Mouse (Mus musculus) liver, embryonic 14.5 days (tissue): Measurements from ENCODE around the gene Magi3. TPM values are rescaled to one million over a fixed set of nuclear protein-coding genes. Genes with fewer than 3 reads are reported as not detected.
A peak's percentile ranks its signal among the peaks of the same experiment; 100 is the strongest.

Experiments
- ATAC-seq: fragments of 200-750 bp; cut with Nextera tagmentation; 2 replicates; pipeline ENCODE4 v1.8.0; 2017; ENCODE audit warnings: moderate number of reproducible peaks, mild to moderate bottlenecking, moderate library complexity; ENCODE audit not compliant: insufficient read depth
- DNase-seq, 3 experiments: peaks; one replicate each; pipeline ENCODE4 v3.0.0-alpha.2; 2012 to 2013; ENCODE audit warnings: low read depth in 3 of 3, low spot score in 3 of 3
- H3K27ac ChIP-seq: fragments of 300-500 bp; sonication (generic); 2 replicates; pipeline ENCODE4 v1.5.1; 2014; ENCODE audit warnings: moderate library complexity, mild to moderate bottlenecking, control low read depth, inconsistent platforms
- H3K27me3 ChIP-seq: fragments of 300-500 bp; sonication (generic); 2 replicates; pipeline ENCODE4 v1.6.1; 2014; ENCODE audit warnings: mild to moderate bottlenecking, low read length, moderate library complexity; ENCODE audit not compliant: control insufficient read depth, insufficient read depth
- H3K36me3 ChIP-seq: fragments of 300-500 bp; sonication (generic); replicated peaks from 2 replicates; pipeline ENCODE4 v1.6.1; 2014; ENCODE audit warnings: low read depth; ENCODE audit not compliant: control insufficient read depth, insufficient read depth
- H3K4me1 ChIP-seq, 2 experiments: fragments of 200-500 bp in 1 of 2; fragments of 300-500 bp in 1 of 2; sonication (generic) in 1 of 2; replicated peaks; 2 replicates each; pipeline ENCODE4 v1.6.1; 2012 to 2014; ENCODE audit warnings: antibody characterized with exemption in 1 of 2, inconsistent platforms in 1 of 2, low read length in 1 of 2; ENCODE audit not compliant: control insufficient read depth in 2 of 2, insufficient read depth in 2 of 2
- H3K4me2 ChIP-seq: fragments of 300-500 bp; sonication (generic); 2 replicates; pipeline ENCODE4 v1.6.1; 2014; ENCODE audit warnings: low read depth, mild to moderate bottlenecking, control low read depth, moderate library complexity
- H3K4me3 ChIP-seq, 2 experiments: fragments of 200-500 bp in 1 of 2; fragments of 300-500 bp in 1 of 2; sonication (generic) in 1 of 2; 2 replicates each; pipeline ENCODE4 v1.5.1; 2012 to 2014; ENCODE audit warnings: low read depth in 2 of 2, low read length in 2 of 2, mild to moderate bottlenecking in 2 of 2, control low read depth in 1 of 2, inconsistent platforms in 1 of 2, moderate library complexity in 1 of 2; ENCODE audit not compliant: insufficient read depth in 1 of 2
- H3K9ac ChIP-seq: fragments of 300-500 bp; sonication (generic); replicated peaks from 2 replicates; pipeline ENCODE4 v1.6.1; 2014; ENCODE audit warnings: mild to moderate bottlenecking, control low read depth, moderate library complexity
- H3K9me3 ChIP-seq: fragments of 300-500 bp; sonication (generic); 2 replicates; pipeline ENCODE4 v1.6.1; 2016; ENCODE audit warnings: low read length, mixed read lengths; ENCODE audit not compliant: control insufficient read depth
- CTCF ChIP-seq: IDR thresholded peaks from 2 replicates; pipeline ENCODE4 v1.5.1; 2016; ENCODE audit warnings: antibody characterized with exemption, low read depth, control low read depth
- EP300 ChIP-seq: IDR thresholded peaks from 2 replicates; pipeline ENCODE4 v1.6.1; 2016; ENCODE audit warnings: antibody characterized with exemption, low read depth
- WGBS: fragments of 180-500 bp; shearing (Covaris S2); extraction: QIAGEN DNeasy Blood & Tissue Kit; methylation state at CpG from one replicate; pipeline ENCODE4 v1.1.7; 2014; ENCODE audit not compliant: insufficient replicate concordance; 5-methylcytosine and 5-hydroxymethylcytosine counted together
- polyA plus RNA-seq, 2 experiments: library from polyadenylated mRNA; depleted of rRNA in 1 of 2; stranded (reverse) in 1 of 2; unstranded in 1 of 2; fragments of >200 nt; fragmentation: Nextera tagmentation in 1 of 2; extraction: Ambion mirVana in 1 of 2; gene quantifications; 2 replicates each; pipeline versions ENCODE4 v1.2.1 to v1.2.3; 2012 to 2014

Magi3 gene
- polyA plus RNA-seq, 2 experiments, result 1.3 to 2.1 TPM

DNA sequence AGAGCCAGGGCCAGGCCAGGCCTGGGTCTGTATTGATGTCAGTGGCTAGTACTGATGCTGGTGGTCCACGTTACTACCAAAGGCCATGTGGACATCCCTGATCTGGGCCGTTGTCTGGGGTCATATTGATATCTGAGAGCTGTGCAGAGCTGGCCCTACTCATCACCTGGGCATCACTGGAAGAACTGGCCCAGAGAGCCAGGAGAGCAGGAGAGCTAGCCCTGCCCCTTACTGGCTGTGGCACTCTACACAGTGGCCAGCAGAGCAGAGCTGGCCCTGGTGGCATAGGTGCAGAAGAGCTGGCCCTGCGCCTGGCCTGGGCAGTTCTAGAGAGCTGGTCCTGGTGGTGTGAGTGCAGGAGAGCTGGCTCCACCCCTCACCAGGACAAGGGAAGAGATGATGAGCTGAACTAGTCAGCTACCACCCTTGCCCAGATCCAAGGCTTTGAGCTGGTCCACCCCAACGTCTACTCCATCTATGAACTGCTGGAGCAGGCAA is 81.2 kb downstream of the Magi3 start:
- WGBS, result 61% methylated on average over 4 of the region's 4 CpGs
- no peaks in the 10 kb centered on the region for H3K9me3 ChIP-seq
- H3K4me1 ChIP-seq, result 0 out of 4 replicates have a peak, but pooled peaks cover 0 to 2% of the 10 kb centered on the region in 2 experiments
- H3K4me2 ChIP-seq, result no peak overlapping the region
- no peaks in the 10 kb centered on the region for H3K36me3 ChIP-seq
- DNase-seq (no peak), ATAC-seq (peak; percentile 11; the same call in 1 of the 2 replicates)
- H3K9ac ChIP-seq, result no peak overlapping the region
- no peak for TF ChIP-seq CTCF
- H3K27me3 ChIP-seq, result no peaks in the 10 kb centered on the region
- no peak overlapping the region for H3K27ac ChIP-seq
- no peak overlapping the region for H3K4me3 ChIP-seq

DNA sequence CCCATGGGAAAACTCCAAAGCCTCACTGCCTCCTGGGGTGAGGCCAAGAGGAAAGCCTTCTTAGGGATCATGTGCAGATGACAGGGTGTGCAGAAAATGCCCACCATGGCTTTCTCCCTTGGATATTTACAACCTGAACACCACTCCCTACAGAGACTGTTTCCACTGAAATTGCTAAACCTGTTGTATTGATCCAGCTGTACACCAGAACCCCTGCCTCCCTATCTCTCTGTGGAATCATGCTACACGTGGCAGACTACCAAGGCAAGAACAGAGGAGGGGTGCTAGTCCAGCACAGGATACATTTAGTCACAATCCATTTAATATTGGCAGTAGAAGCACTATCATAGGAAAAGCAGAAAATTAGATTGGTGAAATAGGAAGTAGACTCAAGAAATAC is 94.5 kb downstream of the Magi3 start:
- H3K9ac ChIP-seq, result no peak overlapping the region
- peaks cover 0 to 2% of the 10 kb centered on the region in 2 experiments; a peak in 2 of 4 replicates for H3K4me1 ChIP-seq
- no peaks in the 10 kb centered on the region for H3K36me3 ChIP-seq
- no peak overlapping the region for H3K4me2 ChIP-seq
- no peak overlapping the region for H3K4me3 ChIP-seq
- ATAC-seq (no peak), DNase-seq (no peak)
- H3K27ac ChIP-seq, result no peak overlapping the region
- no peaks in the 10 kb centered on the region for H3K9me3 ChIP-seq
- TF ChIP-seq EP300 (no peak), CTCF (no peak)
- no peaks in the 10 kb centered on the region for H3K27me3 ChIP-seq
- WGBS, result 24% methylated on average over 1 of the region's 1 CpGs

DNA sequence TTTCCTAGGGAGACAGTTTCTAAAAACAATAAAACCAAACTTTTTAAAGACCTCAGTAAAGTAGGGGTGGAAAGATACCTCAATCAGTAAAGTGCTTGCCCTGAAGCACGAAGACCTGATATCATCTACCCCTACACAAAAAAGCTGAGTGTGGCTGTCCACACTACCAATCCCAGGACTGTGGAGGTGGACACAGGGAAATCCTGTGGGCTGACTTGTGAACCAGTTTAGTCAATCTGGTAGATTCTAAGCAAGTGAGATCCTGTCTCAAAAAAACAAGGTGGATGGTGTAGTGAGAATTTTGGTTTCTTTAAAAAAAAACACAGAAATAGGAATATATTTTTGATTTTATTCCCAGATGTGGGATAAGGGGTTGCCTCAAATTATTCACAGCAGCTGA is 96.3 kb downstream of the Magi3 start:
- H3K36me3 ChIP-seq, result no peaks in the 10 kb centered on the region
- no peaks in the 10 kb centered on the region for H3K9me3 ChIP-seq
- ATAC-seq, result no peak
- H3K9ac ChIP-seq, result no peak overlapping the region
- no peak overlapping the region for H3K4me2 ChIP-seq
- no peak for DNase-seq
- peaks cover 0 to 2% of the 10 kb centered on the region in 2 experiments; a peak in 2 of 4 replicates for H3K4me1 ChIP-seq
- no peaks in the 10 kb centered on the region for H3K27me3 ChIP-seq
- TF ChIP-seq CTCF, result no peak
- TF ChIP-seq EP300, result no peak
- no peak overlapping the region for H3K4me3 ChIP-seq
- 60% methylated on average over 1 of the region's 1 CpGs for WGBS
- no peak overlapping the region for H3K27ac ChIP-seq

- no peaks in the 10 kb centered on the region for H3K27me3 ChIP-seq
- H3K9ac ChIP-seq, result no peak overlapping the region
- no peak overlapping the region for H3K4me2 ChIP-seq
- no peaks in the 10 kb centered on the region for H3K9me3 ChIP-seq
- H3K4me3 ChIP-seq, result no peak overlapping the region
- WGBS, result 59% methylated on average over 3 of the region's 3 CpGs
- no peaks in the 10 kb centered on the region for H3K4me1 ChIP-seq
- H3K27ac ChIP-seq, result no peak overlapping the region
- no peak for DNase-seq
- no peak for TF ChIP-seq CTCF
- TF ChIP-seq EP300, result no peak
- ATAC-seq, result no peak
- no peaks in the 10 kb centered on the region for H3K36me3 ChIP-seq
Observed at GRCm38 (mm10) chr3:104109478-104109877, 110.7 kb downstream of the Magi3 start.

DNA sequence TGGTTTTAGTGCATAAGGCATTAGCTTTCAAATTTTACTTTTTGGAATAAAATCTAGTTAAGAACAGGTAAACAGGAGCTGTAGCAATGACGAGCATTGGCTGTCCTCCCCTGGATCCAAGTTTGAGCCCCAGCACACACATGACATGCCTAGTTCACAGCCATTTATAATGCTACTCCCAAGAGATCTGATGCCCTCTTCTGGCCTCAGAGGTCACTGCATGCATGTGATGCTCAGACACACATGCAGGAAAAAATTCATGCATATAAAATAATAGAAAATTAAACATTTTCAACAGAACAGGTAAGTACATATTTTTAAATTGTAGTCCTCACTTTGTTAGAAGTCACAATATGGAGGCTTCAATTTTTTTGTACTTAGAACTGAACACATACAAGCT is 115.2 kb downstream of the Magi3 start:
- H3K27ac ChIP-seq, result no peak overlapping the region
- H3K9me3 ChIP-seq, result no peaks in the 10 kb centered on the region
- H3K36me3 ChIP-seq, result no peaks in the 10 kb centered on the region
- H3K27me3 ChIP-seq, result no peaks in the 10 kb centered on the region
- no peak for ATAC-seq
- H3K4me1 ChIP-seq, result no peaks in the 10 kb centered on the region
- H3K9ac ChIP-seq, result no peak overlapping the region
- DNase-seq, result peak; percentile 9 to 22 (median 12)
- H3K4me2 ChIP-seq, result no peak overlapping the region
- no peak for TF ChIP-seq EP300
- peak; percentile 69 for TF ChIP-seq CTCF
- 34% methylated on average over 1 of the region's 1 CpGs for WGBS
- H3K4me3 ChIP-seq, result no peak overlapping the region
